Mouse (Mus musculus) activated CD4-positive, CD25-positive, alpha-beta regulatory T cell (primary cell): ENCODE data around the gene Gm5622. TPM values are rescaled to one million over a fixed set of nuclear protein-coding genes. Genes with fewer than 3 reads are reported as not detected.

ENCODE experiments used
- polyA plus RNA-seq, 2 experiments: library from polyadenylated mRNA; unstranded; fragments of 100-300 nt; shearing (Covaris generic); gene quantifications; one replicate each; pipeline ENCODE4 v1.2.1; 2017

The Gm5622 gene
- under 1 TPM in 1 of 2 experiments, not detected in 1; 0.15 TPM for polyA plus RNA-seq

DNA sequence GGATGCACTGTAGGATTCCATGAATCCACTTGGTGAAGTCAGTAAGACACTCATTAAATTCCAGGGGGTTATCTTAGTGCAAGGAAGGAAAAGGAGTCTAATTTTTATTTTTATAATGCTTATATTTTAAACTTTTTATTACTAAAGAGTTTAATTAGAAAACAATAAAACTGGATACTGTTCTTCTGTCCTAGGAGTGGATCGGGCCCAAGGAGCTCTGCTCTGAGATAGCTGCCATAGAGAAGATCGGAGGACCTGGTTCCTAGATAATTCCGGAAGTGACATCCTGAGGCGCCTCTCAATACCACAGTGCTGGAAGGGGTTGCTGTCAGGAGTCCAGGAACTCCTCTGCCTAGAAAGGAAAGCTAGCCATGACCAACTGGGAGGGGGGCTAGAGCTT, at the start of gene Gm5622:
Gm5622 (plus strand) TSS at position 301 of the 400 bp plus-strand sequence.

DNA sequence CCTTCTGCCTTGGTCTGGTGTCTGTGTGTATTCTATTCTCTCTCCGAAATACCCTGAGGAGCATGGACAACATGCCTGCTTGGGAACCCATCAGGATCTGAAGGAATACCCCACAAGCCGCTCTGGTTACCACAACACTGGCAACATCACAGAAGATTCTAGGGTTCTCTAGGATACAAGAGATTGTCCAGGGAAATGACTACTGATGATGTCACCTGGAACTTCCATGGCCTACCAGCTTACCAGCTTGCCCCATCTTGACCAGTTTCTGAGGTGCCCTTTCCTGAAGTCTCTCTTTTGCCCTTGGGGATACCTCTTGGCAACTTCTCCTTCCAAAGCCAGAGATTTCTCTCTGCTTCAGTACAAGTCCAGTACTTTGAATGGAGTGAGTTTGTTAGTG, 21.4 kb downstream of the Gm5622 start, which contains the start of gene Gm17175:
Gm17175 (minus strand) TSS at position 101 of the 400 bp plus-strand sequence.

DNA sequence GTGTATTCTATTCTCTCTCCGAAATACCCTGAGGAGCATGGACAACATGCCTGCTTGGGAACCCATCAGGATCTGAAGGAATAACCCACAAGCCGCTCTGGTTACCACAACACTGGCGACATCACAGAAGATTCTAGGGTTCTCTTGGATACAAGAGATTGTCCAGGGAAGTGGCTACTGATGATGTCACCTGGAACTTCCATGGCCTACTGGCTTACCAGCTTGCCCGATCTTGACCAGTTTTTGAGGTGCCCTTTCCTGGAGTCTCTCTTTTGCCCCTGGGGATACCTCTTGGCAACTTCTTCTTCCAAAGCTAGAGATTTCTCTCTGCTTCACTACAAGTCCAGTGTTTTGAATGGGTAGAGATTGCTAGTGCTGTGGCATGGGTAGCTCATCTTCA, 39.4 kb downstream of the Gm5622 start, which contains the start of gene Gm17174:
Gm17174 (minus strand) TSS at position 101 of the 400 bp plus-strand sequence.

DNA sequence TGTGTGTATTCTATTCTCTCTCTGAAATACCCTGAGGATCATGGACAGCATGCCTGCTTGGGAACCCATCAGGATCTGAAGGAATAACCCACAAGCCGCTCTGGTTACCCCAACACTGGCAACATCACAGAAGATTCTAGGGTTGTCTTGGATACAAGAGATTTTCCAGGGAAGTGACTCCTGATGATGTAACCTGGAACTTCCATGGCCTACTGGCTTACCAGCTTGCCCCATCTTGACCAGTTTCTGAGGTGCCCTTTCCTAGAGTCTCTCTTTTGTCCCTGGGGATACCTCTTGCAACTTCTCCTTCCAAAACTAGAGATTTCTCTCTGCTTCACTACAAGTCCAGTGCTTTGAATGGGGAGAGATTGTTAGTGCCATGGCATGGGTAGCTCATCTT, 58.6 kb downstream of the Gm5622 start, which contains the start of gene Gm17078:
Gm17078 (minus strand) TSS at position 101 of the 400 bp plus-strand sequence.

DNA sequence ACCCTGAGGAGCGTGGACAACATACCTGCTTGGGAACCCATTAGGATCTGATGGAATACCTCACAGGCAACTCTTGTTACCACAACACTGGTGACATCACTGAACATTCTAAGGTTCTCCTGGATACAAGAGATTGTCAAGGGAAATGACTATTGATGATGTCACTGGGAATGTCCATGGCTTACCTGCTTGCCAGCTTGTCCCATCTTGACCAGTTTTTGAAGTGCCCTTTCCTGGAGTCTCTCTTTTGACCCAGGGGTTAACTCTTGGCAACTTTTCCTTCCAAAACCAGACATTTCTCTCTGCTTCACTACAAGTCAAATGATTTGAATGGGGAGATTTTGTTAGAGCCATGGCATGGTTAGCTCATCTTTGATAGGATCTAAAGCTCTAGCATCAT, 83.0 kb downstream of the Gm5622 start, which contains the start of gene Gm4181:
Gm4181 (minus strand) TSS at position 101 of the 400 bp plus-strand sequence.

DNA sequence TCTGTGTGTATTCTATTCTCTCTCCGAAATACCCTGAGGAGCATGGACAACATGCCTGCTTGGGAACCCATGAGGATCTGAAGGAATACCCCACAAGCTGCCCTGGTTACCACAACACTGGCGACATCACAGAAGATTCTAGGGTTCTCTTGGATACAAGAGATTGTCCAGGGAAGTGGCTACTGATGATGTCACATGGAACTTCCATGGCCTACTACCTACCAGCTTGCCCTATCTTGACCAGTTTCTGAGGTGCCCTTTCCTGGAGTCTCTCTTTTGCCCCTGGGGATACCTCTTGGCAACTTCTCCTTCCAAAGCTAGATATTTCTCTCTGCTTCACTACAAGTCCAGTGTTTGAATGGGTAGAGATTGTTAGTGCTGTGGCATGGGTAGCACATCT, 142.8 kb downstream of the Gm5622 start, which contains the start of gene Gm17079:
Gm17079 (minus strand) TSS at position 101 of the 400 bp plus-strand sequence.

Other genes with a start within 250 kb of the Gm5622 start
- gene Gm7247, start 191.0 kb upstream of the Gm5622 start, polyA plus RNA-seq = under 1 TPM in 1 of 2 experiments, not detected in 1; 0.42 TPM
- gene Vmn2r88, start 142.0 kb upstream of the Gm5622 start, polyA plus RNA-seq = not detected
- gene Vmn2r89, start 100.9 kb upstream of the Gm5622 start, polyA plus RNA-seq = under 1 TPM in 1 of 2 experiments, not detected in 1; 0.05 TPM
- gene Gm17175, start 21.3 kb downstream of the Gm5622 start, polyA plus RNA-seq = not detected
- gene Gm17174, start 39.3 kb downstream of the Gm5622 start, polyA plus RNA-seq = not detected
- gene Gm17078, start 58.5 kb downstream of the Gm5622 start, polyA plus RNA-seq = not detected
- gene Gm4181, start 82.9 kb downstream of the Gm5622 start, polyA plus RNA-seq = not detected
- gene Gm17079, start 142.7 kb downstream of the Gm5622 start, polyA plus RNA-seq = not detected
- gene Gm5800, start 164.4 kb downstream of the Gm5622 start, polyA plus RNA-seq = not detected
- gene Ang4, start 220.8 kb downstream of the Gm5622 start, polyA plus RNA-seq = not detected
- not detected for gene AY358078, start 247.3 kb downstream of the Gm5622 start, polyA plus RNA-seq